Mouse (Mus musculus) c-Kit-positive CD71-positive TER-119-negative erythroid progenitor cells, embryonic 14.5 days (primary cell): Measurements from ENCODE around the gene Trim7.
"Not testable (repeated sequence)": the region's sequence is repeated elsewhere in the genome, so short reads cannot be mapped to it uniquely, and the experiment has no call there.

ENCODE experiments used
- DNase-seq: peaks from one replicate; pipeline ENCODE4 v3.0.0-alpha.2; 2013; ENCODE audit warnings: low read depth

Gene Trim7

DNA sequence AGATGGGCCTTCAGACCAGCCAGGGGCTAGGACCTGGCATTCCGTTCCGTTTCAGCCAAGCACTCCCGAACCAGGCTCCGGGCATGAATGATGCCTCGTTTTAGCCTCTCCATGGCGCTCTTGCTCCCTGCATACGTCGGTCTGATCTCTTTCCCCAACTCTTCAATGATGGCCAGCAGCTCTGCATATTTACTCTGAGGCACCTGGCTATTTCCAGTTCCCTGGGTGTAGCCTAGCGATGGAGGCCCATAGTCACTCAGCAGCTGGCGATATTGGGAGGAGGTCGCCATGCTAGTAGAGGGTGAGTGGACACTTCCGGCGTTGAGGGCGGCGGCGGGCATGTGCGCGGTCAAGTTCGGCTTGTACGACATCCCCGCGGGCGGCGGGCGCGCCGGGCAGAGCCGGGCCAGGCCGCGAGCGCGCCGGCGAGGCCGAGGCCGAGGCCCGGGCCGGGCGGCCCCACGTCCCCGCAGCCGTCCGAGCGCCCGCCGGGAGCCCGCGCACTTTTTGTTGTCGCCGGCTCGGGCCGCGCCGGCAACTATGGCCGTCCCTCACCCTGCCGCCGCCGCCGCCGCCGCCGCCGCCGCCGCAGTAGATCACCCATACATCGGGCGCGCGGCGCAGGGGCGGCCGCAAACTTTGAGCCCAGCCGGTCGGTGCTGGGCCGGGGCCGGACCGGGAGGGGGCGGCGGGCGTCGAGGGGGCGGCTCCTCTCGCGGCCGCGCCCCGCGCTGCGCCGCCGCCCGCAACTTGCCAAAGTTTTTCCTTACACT lies at the start of gene Trim7, which contains the start of gene Gm12184:
TSS of gene Trim7 (plus strand) at position 162 of the 773 bp plus-strand sequence.
TSS of gene Gm12184 (minus strand) at position 677 of the 773 bp plus-strand sequence.
- not testable (repeated sequence) for DNase-seq

- no peak for DNase-seq
These were observed 49.3 kb upstream of the Trim7 start for GRCm38 (mm10) chr11:48776664-48777063.

GRCm38 (mm10) chr11:48777303-48777702 lies 48.6 kb upstream of the Trim7 start:
- no peak for DNase-seq

- no peak for DNase-seq
These were observed 46.5 kb upstream of the Trim7 start for GRCm38 (mm10) chr11:48779450-48779849.

DNA sequence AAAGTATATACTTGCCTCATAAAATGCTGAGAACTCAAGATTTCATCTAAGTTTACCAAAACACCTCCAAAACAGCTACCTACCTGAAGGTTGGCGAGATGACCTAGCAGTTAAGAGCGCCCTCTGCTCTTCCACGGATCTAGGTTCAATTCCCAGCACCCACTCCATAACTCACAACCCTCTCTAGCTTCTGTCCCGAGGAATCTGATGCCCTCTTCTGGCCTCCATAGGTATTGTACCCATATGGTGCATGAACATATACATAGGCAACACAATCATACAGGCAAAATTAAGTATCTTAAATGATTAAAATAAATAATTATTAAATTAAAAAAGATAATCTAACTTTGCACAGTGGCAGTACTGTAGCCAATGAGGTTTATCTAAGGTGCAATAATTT lies 43.7 kb upstream of the Trim7 start:
- no peak for DNase-seq

GRCm38 (mm10) chr11:48787455-48788211 lies 38.3 kb upstream of the Trim7 start:
- DNase-seq = no peak

DNA sequence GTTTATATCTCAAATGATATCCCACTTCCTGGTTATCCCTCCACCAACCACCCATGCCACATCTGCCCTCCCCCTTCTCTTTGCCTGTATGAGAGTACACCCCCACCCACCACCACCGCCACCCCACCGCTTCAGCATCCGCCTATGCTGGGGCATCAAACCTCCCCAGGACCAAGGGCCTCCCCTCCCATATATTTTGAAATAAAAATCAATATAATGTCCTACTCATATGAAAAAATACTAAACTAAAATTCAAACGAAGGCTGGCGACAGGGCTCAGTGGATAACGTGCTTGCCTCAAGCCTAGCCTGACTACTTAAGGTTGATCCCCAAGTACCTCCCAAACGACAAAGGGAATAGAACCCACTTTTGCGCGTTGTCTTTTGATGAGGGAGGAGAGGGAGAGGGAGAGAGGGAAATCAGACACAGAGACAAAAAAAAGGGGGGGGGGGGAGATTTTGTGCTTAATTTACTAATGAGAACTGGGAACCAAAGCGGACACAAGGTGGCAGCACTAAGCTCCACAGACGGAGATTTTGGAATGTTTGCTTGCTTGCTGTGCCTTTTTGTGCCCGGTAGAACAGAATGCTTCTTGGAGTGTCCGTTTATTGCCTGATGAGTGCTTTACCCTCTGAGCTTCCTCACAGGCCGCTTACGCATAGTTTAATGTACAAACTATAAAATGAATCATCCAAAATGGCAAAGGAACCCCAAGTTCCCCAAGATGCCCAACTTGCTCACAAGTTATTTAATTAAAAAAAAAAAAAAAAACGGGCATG lies 37.4 kb upstream of the Trim7 start:
- DNase-seq = peak; percentile 86

DNA sequence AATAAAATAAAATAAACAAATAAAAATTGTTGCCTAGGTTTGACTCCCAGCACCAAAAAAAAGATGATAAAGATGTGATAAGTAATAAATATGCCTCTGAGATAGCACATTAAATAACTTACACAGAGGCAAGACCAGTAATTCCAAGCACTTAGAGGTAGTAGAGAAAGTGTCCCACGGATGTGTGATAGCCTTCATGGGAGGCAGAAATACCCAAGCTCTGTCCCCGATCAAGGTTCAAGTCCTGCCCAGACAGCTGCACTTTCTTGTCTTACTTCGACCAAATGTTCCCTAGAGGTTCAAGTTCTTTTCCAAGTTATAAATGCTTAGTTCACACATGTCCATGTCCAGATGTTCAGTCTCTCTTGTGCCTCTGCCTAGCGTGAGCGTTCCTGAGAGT lies 36.7 kb upstream of the Trim7 start:
- DNase-seq = no peak

- peak; percentile 85 for DNase-seq
These were observed 35.7 kb upstream of the Trim7 start for GRCm38 (mm10) chr11:48789973-48790823.

GRCm38 (mm10) chr11:48790946-48791345 lies 35.0 kb upstream of the Trim7 start:
- DNase-seq = no peak

DNA sequence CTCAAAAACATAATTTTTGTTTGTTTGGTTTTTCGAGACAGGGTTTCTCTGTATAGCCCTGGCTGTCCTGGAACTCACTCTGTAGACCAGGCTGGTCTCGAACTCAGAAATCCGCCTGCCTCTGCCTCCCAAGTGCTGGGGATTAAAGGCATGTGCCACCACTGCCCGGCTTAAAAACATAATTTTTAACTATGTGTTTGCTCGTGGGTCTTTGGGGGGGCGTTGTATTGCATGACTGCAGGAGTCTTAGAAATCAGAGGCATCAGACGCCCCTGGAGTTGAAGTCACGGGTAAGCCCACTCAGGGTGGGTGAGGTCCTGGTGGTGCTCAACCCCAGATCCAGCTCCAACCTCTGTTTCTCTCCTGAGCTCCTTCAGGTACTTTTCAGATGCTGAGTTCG lies 34.0 kb upstream of the Trim7 start:
- not testable (repeated sequence) for DNase-seq

DNA sequence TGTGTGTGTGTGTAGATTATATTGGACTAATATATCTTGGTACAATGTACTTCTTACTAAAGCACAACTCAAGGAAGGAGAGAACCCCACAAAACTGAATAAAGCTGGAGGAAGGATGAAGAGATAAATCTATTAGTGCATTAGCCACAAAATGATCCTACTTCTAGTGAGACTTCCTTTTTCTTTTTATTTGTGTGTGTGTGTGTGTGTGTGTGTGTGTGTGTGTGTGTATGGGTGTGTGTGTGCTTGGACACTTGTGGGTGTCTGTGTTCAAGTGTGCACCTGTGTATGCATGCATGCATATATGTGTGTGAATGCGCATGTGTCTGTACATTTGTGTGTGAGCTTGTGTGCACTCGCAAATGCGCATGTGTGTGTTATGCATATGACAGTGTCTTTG lies 32.8 kb upstream of the Trim7 start:
- no peak for DNase-seq

DNA sequence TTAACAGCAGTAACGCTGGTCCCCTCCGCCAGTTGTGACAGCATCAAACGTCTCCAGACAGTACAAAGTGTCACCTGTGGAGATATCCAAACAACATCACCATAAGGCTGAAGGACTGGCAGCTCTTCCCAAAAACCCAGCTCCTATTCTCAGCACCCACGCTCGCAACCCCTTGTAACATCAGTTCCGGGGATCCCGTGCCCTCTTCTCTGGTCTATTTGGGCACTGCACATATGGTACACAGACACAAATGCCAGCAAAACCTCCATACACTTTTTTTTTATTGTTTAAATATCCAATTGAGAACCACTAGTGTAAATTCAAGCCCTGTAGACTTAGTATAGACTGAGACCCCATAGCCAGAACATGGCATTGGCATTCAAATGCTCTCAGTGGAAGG lies 30.7 kb upstream of the Trim7 start:
- no peak for DNase-seq

- no peak for DNase-seq
These were observed 29.6 kb upstream of the Trim7 start for GRCm38 (mm10) chr11:48796290-48796689.

- no peak for DNase-seq
These were observed 28.7 kb upstream of the Trim7 start for GRCm38 (mm10) chr11:48797287-48797686.

DNA sequence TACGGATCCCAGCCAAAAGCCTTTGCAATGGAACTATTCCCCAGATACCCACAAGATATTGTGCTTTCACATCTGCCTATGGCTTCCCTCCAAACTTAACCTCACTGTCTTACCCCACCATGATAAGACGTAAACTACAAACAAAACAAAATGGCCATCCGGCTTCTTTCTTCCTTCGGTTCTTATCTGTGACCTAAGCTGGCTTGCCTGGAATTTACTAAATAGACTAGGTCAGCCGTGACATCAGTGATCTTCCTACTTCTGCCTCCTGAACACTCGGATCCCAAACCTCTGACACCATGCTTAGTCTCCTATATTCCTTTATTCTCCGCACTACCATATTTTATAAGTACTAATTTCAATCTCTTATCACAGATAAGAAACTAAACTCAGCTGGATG lies 27.6 kb upstream of the Trim7 start:
- DNase-seq = no peak

DNA sequence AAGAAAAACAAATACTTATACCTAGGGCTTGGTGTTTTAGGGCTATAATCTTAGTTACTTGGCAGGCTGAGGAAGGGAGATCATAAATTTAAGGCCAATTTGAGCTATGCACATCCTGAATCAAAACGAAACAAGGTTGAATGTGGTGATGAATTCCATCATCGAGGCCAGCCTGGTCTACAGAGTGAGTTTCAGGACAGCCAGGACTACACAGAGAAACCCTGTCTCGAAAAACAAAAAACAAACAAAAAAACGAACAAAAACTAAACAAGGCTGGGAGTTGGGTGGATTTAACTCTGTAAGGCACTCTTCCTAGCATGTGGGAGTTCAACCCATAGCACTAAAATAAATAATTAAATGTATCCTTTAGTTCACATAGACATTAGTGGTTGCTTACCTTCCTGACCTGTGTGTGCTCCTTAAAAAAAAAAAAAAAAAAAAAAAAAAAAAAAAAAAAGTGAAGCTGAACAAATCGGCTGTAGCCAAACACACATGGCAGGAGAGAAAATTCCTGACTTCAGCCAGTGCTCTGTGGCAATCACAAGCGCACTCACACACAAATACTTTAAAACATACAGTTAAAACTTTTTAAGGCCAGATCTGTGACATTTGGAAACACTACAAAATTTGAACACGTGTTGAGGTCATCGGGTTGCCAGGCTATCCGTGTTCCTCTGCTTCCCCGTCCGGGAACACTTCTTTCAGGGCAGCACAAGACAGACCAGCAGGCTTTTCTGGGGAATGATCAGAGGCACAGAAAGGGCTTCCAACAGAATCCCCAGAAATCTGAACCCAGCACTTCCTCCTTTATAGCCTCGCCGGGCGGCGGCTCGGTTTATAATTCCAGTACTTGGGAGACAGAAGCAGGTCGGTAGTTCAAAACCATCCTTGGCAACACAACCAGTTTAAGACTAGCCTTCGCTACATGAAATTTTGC lies 26.7 kb upstream of the Trim7 start:
- no peak for DNase-seq

DNA sequence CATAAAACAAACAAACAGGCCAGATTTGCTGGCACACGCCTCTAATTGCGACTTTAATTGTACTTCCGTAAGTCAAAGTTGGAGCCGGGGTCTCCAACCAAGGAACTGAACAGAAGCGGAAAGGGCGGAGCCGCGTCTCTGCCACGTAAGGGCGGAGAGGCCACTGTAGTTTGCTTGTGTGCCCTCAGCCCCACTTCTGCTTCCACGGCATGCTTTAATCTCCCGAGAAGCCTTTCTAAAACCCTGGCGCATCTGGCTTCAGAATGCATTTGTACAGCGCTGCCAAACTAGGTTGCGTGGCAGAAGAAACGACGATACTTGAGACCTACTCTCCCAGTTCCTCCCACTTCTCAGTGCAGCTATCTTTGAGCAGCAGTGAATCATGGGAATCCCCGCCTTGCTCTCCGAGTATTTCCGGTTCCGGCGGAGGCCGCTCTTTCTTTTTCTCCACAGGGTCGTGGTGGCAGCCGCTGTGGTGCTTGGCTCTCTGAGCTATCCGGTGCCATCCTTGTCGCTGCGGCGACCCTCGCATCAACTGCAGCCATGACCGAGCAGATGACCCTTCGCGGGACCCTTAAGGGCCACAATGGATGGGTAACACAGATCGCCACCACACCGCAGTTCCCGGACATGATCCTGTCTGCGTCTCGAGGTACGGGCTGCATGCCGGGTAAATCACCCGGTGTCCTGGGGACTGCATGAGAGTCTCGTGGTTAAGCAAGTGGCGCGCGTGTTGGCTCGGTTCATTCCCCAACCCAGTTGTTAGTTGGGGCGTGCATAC lies 25.8 kb upstream of the Trim7 start, which contains the start of gene Rack1:
TSS of gene Rack1 (plus strand) at position 412 of the 781 bp plus-strand sequence.
- peak; percentile 86 for DNase-seq
